In genomic region chr16:94369596-94370172, GRCm38 (mm10) we compare ENCODE assay signal across 9 mouse cellular contexts. TPM values are rescaled to one million over a fixed set of nuclear protein-coding genes. Genes with fewer than 3 reads are reported as not detected.
DNase-seq lines count a peak whose midpoint lies in the region; ATAC-seq and TF ChIP-seq lines count a peak whose summit lies in the region.
"Had no signal": no experiment of that assay in that cellular context is flagged by ENCODE, and none has a peak within 500 bp of the region (broad histone marks: within the 10 kb centered on the region; RNA-seq: fewer than 3 reads in every experiment).

No protein-coding gene starts in this region.

- peaks cover 16% of the 10 kb centered on the region for H3K4me1 ChIP-seq in embryonic facial prominence, embryonic 15.5 days
- peaks cover 28% of the 10 kb centered on the region for H3K4me1 ChIP-seq in limb, embryonic 10.5 days
- H3K4me1 ChIP-seq in olfactory bulb, adult 2 months (ENCODE audit: control insufficient read depth, insufficient read depth, low read length), result no peaks in the 10 kb centered on the region

- peak; percentile 3 for ATAC-seq in CD4-positive, CD25-positive, alpha-beta regulatory T cell, adult 4 months
- no peak for ATAC-seq in embryonic facial prominence, embryonic 15.5 days (ENCODE audit: insufficient number of reproducible peaks, low FRiP score, low TSS enrichment, low read depth)

- intact Hi-C loops in gastrocnemius, adult 2 months (cut with DNase I), result loop anchor here (5.0 kb wide), 2 partner anchors 57 to 158 kb away; partner anchors contain the start of genes Hlcs and Vps26c
- intact Hi-C loops in gastrocnemius, postnatal 36 days (cut with DNase I), result loop anchor here (5.0 kb wide), 1 partner anchor 52 kb away; no protein-coding TSS in a partner anchor

- H3K36me3 ChIP-seq in embryonic facial prominence, embryonic 15.5 days, result peaks cover 3% of the 10 kb centered on the region; the same call in 1 of the 2 replicates
- H3K36me3 ChIP-seq in limb, embryonic 10.5 days, result peaks cover 11% of the 10 kb centered on the region

- TF ChIP-seq CTCF in gastrocnemius, adult 2 months (IDR thresholded peaks at IDR 0.05), result no peak
- TF ChIP-seq CTCF in olfactory bulb, adult 2 months (IDR thresholded peaks at IDR 0.05; ENCODE audit: insufficient read depth, low read depth, low read length), result no peak

- peak overlapping the region; percentile 67 for H3K4me2 ChIP-seq in embryonic facial prominence, embryonic 15.5 days (replicated peaks)

- no peaks in the 10 kb centered on the region for H3K9me3 ChIP-seq in embryonic facial prominence, embryonic 15.5 days (replicated peaks)
- H3K9me3 ChIP-seq in limb, embryonic 10.5 days (replicated peaks), result no peaks in the 10 kb centered on the region

- peak overlapping the region; percentile 99 for H3K27ac ChIP-seq in gastrocnemius, adult 2 months
- H3K27ac ChIP-seq in embryonic facial prominence, embryonic 15.5 days (replicated peaks), result peak overlapping the region; percentile 98
- peak overlapping the region; percentile 97 for H3K27ac ChIP-seq in limb, embryonic 10.5 days
- H3K27ac ChIP-seq in olfactory bulb, adult 2 months (ENCODE audit: insufficient read depth, low read depth, low read length), result peak overlapping the region; percentile 100

- H3K27me3 ChIP-seq in embryonic facial prominence, embryonic 15.5 days, result no peaks in the 10 kb centered on the region
- no peaks in the 10 kb centered on the region for H3K27me3 ChIP-seq in limb, embryonic 10.5 days (ENCODE audit: low read depth, poor library complexity, severe bottlenecking)
- H3K27me3 ChIP-seq: Patski had no signal

- no peak for DNase-seq in gastrocnemius, adult 2 months
- no peak for DNase-seq in gastrocnemius, postnatal 36 days
- DNase-seq in limb, embryonic 10.5 days (ENCODE audit: low spot score), result no peak
- DNase-seq in layer of hippocampus, adult 18-20 months (ENCODE audit: low spot score in 2 of 2), result no peak
- no peak for DNase-seq in right cerebral cortex, postnatal 10 days (ENCODE audit: low spot score in 2 of 2)

- 7% methylated on average over 6 of the region's 6 CpGs for WGBS in embryonic facial prominence, embryonic 15.5 days
- 10% methylated on average over 6 of the region's 6 CpGs for WGBS in limb, embryonic 10.5 days
- WGBS in olfactory bulb, adult 2 months, result 2% methylated on average over 6 of the region's 6 CpGs

- peak overlapping the region; percentile 91 for H3K4me3 ChIP-seq in gastrocnemius, adult 2 months
- peak overlapping the region; percentile 94 for H3K4me3 ChIP-seq in embryonic facial prominence, embryonic 15.5 days (replicated peaks)
- peak overlapping the region; percentile 73 for H3K4me3 ChIP-seq in limb, embryonic 10.5 days
- H3K4me3 ChIP-seq in olfactory bulb, adult 2 months (ENCODE audit: insufficient read depth, low read depth, low read length), result peak overlapping the region; percentile 87

- peak overlapping the region; percentile 93 for H3K9ac ChIP-seq in embryonic facial prominence, embryonic 15.5 days

- TF ChIP-seq POLR2A in olfactory bulb, adult 2 months (IDR thresholded peaks at IDR 0.05; ENCODE audit: insufficient read depth, low read depth, low read length), result no peak

RNA-seq across cellular contexts. Expression of gene Ttc3, which starts 0.7 kb away (rescaled TPM):
- 10 to 100 TPM; 54.4 to 55.3 TPM for total RNA-seq in gastrocnemius, adult 2 months (2021)
- 10 to 100 TPM; 46.6 to 55.2 TPM for total RNA-seq in gastrocnemius, postnatal 36 days (2021)
- polyA plus RNA-seq in CD4-positive, CD25-positive, alpha-beta regulatory T cell, adult 4 months (2017; shearing (Covaris generic)), result 10 to 100 TPM; 64.7 to 82.6 TPM
- 222 and 228 TPM in 2 replicates for polyA plus RNA-seq in embryonic facial prominence, embryonic 15.5 days (2015; fragmentation: Nextera tagmentation; extraction: Ambion mirVana)
- polyA plus RNA-seq in limb, embryonic 10.5 days (2016; fragmentation: Nextera tagmentation; extraction: Ambion mirVana), result 237 and 285 TPM in 2 replicates
- polyA plus RNA-seq in olfactory bulb, adult 2 months (2012; ENCODE audit: insufficient read depth, insufficient read length, low replicate concordance, missing spikeins), result 233 and 684 TPM in 2 replicates
- total RNA-seq in layer of hippocampus, adult 18-20 months (2021), result 100 to 1,000 TPM; 823 to 869 TPM

RNA-seq across cellular contexts. Expression of gene Pigp, which starts 2.0 kb away (rescaled TPM):
- total RNA-seq in gastrocnemius, adult 2 months (2021), result 100 to 1,000 TPM; 149 to 161 TPM
- 100 to 1,000 TPM; 104 to 134 TPM for total RNA-seq in gastrocnemius, postnatal 36 days (2021)
- 10 to 100 TPM; 69.4 to 71.7 TPM for polyA plus RNA-seq in CD4-positive, CD25-positive, alpha-beta regulatory T cell, adult 4 months (2017; shearing (Covaris generic))
- polyA plus RNA-seq in embryonic facial prominence, embryonic 15.5 days (2015; fragmentation: Nextera tagmentation; extraction: Ambion mirVana), result 127 TPM in 2 replicates
- 72.6 and 82.0 TPM in 2 replicates for polyA plus RNA-seq in limb, embryonic 10.5 days (2016; fragmentation: Nextera tagmentation; extraction: Ambion mirVana)
- not detected in 2 replicates for polyA plus RNA-seq in olfactory bulb, adult 2 months (2012; ENCODE audit: insufficient read depth, insufficient read length, low replicate concordance, missing spikeins)
- total RNA-seq in layer of hippocampus, adult 18-20 months (2021), result 10 to 100 TPM; 35.5 to 40.7 TPM

RNA-seq across cellular contexts. Expression of gene Ripply3, which starts 41.5 kb away (rescaled TPM):
- 1 to 10 TPM in 1 of 2 experiments, under 1 TPM in 1; 0.59 to 1.0 TPM for total RNA-seq in gastrocnemius, adult 2 months (2021)
- under 1 TPM; 0.61 to 0.81 TPM for total RNA-seq in gastrocnemius, postnatal 36 days (2021)
- polyA plus RNA-seq in CD4-positive, CD25-positive, alpha-beta regulatory T cell, adult 4 months (2017; shearing (Covaris generic)), result 1 to 10 TPM in 1 of 2 experiments, under 1 TPM in 1; 0.95 to 1.1 TPM
- 4.6 and 6.0 TPM in 2 replicates for polyA plus RNA-seq in embryonic facial prominence, embryonic 15.5 days (2015; fragmentation: Nextera tagmentation; extraction: Ambion mirVana)
- 4.7 TPM in 2 replicates for polyA plus RNA-seq in limb, embryonic 10.5 days (2016; fragmentation: Nextera tagmentation; extraction: Ambion mirVana)
- not detected in 2 replicates for polyA plus RNA-seq in olfactory bulb, adult 2 months (2012; ENCODE audit: insufficient read depth, insufficient read length, low replicate concordance, missing spikeins)
- total RNA-seq in layer of hippocampus, adult 18-20 months (2021), result under 1 TPM in 1 of 2 experiments, not detected in 1; 0.20 TPM
- polyA plus RNA-seq: Patski had no signal

RNA-seq across cellular contexts. Expression of gene Hlcs, which starts 56.3 kb away (rescaled TPM):
- total RNA-seq in gastrocnemius, adult 2 months (2021), result 10 to 100 TPM in 1 of 2 experiments, 1 to 10 TPM in 1; 7.5 to 10.3 TPM
- total RNA-seq in gastrocnemius, postnatal 36 days (2021), result 1 to 10 TPM; 6.5 to 6.8 TPM
- 1 to 10 TPM; 7.3 to 9.3 TPM for polyA plus RNA-seq in CD4-positive, CD25-positive, alpha-beta regulatory T cell, adult 4 months (2017; shearing (Covaris generic))
- polyA plus RNA-seq in embryonic facial prominence, embryonic 15.5 days (2015; fragmentation: Nextera tagmentation; extraction: Ambion mirVana), result 9.2 and 11.1 TPM in 2 replicates
- 10.1 and 11.7 TPM in 2 replicates for polyA plus RNA-seq in limb, embryonic 10.5 days (2016; fragmentation: Nextera tagmentation; extraction: Ambion mirVana)
- not detected in 2 replicates for polyA plus RNA-seq in olfactory bulb, adult 2 months (2012; ENCODE audit: insufficient read depth, insufficient read length, low replicate concordance, missing spikeins)
- total RNA-seq in layer of hippocampus, adult 18-20 months (2021), result 10 to 100 TPM; 13.5 to 13.9 TPM

Comparison
In these comparisons a context has a peak if more than half of its experiments do, and no peak if none do; other contexts are left out.
1. RNA of gene Pigp, which starts 2.0 kb away (polyA plus RNA-seq): 127 TPM in embryonic facial prominence, embryonic 15.5 days, 72.6 to 82.0 TPM in limb, embryonic 10.5 days and 69.4 to 71.7 TPM in CD4-positive, CD25-positive, alpha-beta regulatory T cell, adult 4 months; not detected in olfactory bulb, adult 2 months; every median in the first group is over 10 times any median in the second.
2. Peak in every context shown above with its lines, with median percentiles within 50 percentile points of each other: H3K27ac ChIP-seq and H3K4me3 ChIP-seq.